Mouse (Mus musculus) MEL (cell line): ENCODE data around the gene Rab11a. TPM values are rescaled to one million over a fixed set of nuclear protein-coding genes. Genes with fewer than 3 reads are reported as not detected.
A peak's percentile ranks its signal among the peaks of the same experiment; 100 is the strongest.

Experiments
- DNase-seq: peaks from one replicate; pipeline ENCODE4 v3.0.0; 2011; ENCODE audit warnings: low read depth, low spot score
- H3K27ac ChIP-seq: 2 replicates; pipeline ENCODE4 v1.5.1; 2012; ENCODE audit warnings: low read depth, mild to moderate bottlenecking, control low read depth, low read length, moderate library complexity; ENCODE audit not compliant: control insufficient read depth
- H3K27me3 ChIP-seq, 2 experiments: fragments of 150-350 bp in 1 of 2; sonication (generic) in 1 of 2; 2 replicates each; pipeline ENCODE4 v1.6.1; 2012; ENCODE audit warnings: low read length in 2 of 2, mild to moderate bottlenecking in 2 of 2, improper control_type of control experiment in 1 of 2, moderate library complexity in 1 of 2; ENCODE audit not compliant: insufficient read depth in 2 of 2, control insufficient read depth in 1 of 2
- H3K36me3 ChIP-seq, 2 experiments: 2 replicates each; pipeline ENCODE4 v1.6.1; 2012 to 2014; ENCODE audit warnings: low read length in 2 of 2, improper control_type of control experiment in 1 of 2, inconsistent platforms in 1 of 2, mild to moderate bottlenecking in 1 of 2; ENCODE audit not compliant: insufficient read depth in 2 of 2, control insufficient read depth in 1 of 2
- H3K4me1 ChIP-seq, 2 experiments: fragments of 150-350 bp in 1 of 2; sonication (generic) in 1 of 2; 2 replicates each; pipeline ENCODE4 v1.6.1; 2012; ENCODE audit warnings: low read length in 2 of 2, improper control_type of control experiment in 1 of 2, mild to moderate bottlenecking in 1 of 2; ENCODE audit not compliant: insufficient read depth in 2 of 2, control insufficient read depth in 1 of 2
- H3K4me3 ChIP-seq, 2 experiments: fragments of 150-350 bp in 1 of 2; sonication (generic) in 1 of 2; 2 replicates each; pipeline ENCODE4 v1.5.1; 2012; ENCODE audit warnings: low read depth in 2 of 2, low read length in 2 of 2, mild to moderate bottlenecking in 2 of 2, moderate library complexity in 2 of 2, control low read depth in 1 of 2, improper control_type of control experiment in 1 of 2; ENCODE audit not compliant: control insufficient read depth in 1 of 2, insufficient read depth in 1 of 2
- H3K79me2 ChIP-seq: 2 replicates; pipeline ENCODE4 v1.6.1; 2012; ENCODE audit warnings: mild to moderate bottlenecking, low read length, moderate library complexity; ENCODE audit not compliant: control insufficient read depth, poor library complexity, insufficient read depth
- H3K9ac ChIP-seq: 2 replicates; pipeline ENCODE4 v1.6.1; 2012; ENCODE audit warnings: low read depth, mild to moderate bottlenecking, control low read depth, low read length, moderate library complexity; ENCODE audit not compliant: control insufficient read depth, poor library complexity, severe bottlenecking
- H3K9me3 ChIP-seq: fragments of 150-350 bp; sonication (generic); replicated peaks from 2 replicates; pipeline ENCODE4 v1.6.1; 2012; ENCODE audit warnings: mild to moderate bottlenecking, low read length, improper control_type of control experiment, moderate library complexity; ENCODE audit not compliant: insufficient read depth
- BHLHE40 ChIP-seq: IDR thresholded peaks from 2 replicates; pipeline ENCODE4 v1.6.1; 2012; ENCODE audit warnings: low read depth, mild to moderate bottlenecking, inconsistent platforms, low read length, improper control_type of control experiment, borderline replicate concordance
- CHD1 ChIP-seq: IDR thresholded peaks from 2 replicates; pipeline ENCODE4 v1.6.1; 2012; ENCODE audit warnings: low read depth, mild to moderate bottlenecking, inconsistent platforms, low read length, improper control_type of control experiment
- CHD2 ChIP-seq: IDR thresholded peaks from 2 replicates; pipeline ENCODE4 v1.6.1; 2011; ENCODE audit warnings: low read length, improper control_type of control experiment
- CTCF ChIP-seq, 3 experiments: IDR thresholded peaks in 2 of 3; conservative IDR thresholded peaks in 1 of 3; 2 replicates each; pipeline ENCODE4 v1.5.1; 2011 to 2012; ENCODE audit warnings: low read length in 3 of 3, low read depth in 2 of 3, mild to moderate bottlenecking in 2 of 3, improper control_type of control experiment in 1 of 3, inconsistent platforms in 1 of 3, mixed read lengths in 1 of 3, moderate library complexity in 1 of 3; ENCODE audit not compliant: control insufficient read depth in 1 of 3, insufficient read depth in 1 of 3, poor library complexity in 1 of 3, severe bottlenecking in 1 of 3
- E2F4 ChIP-seq: IDR thresholded peaks from 2 replicates; pipeline ENCODE4 v1.6.1; 2011; ENCODE audit warnings: low read depth, low read length, improper control_type of control experiment, borderline replicate concordance
- ELF1 ChIP-seq: IDR thresholded peaks from 2 replicates; pipeline ENCODE4 v1.6.1; 2014; ENCODE audit warnings: low read depth, mild to moderate bottlenecking, inconsistent platforms, low read length, improper control_type of control experiment, moderate library complexity
- EP300 ChIP-seq, 2 experiments: IDR thresholded peaks; 2 replicates each; pipeline ENCODE4 v1.6.1; 2011; ENCODE audit warnings: improper control_type of control experiment in 2 of 2, low read length in 2 of 2, low read depth in 1 of 2, mild to moderate bottlenecking in 1 of 2
- GABPA ChIP-seq: IDR thresholded peaks from 2 replicates; pipeline ENCODE4 v1.6.1; 2012; ENCODE audit warnings: low read depth, mild to moderate bottlenecking, inconsistent platforms, low read length, improper control_type of control experiment, moderate library complexity
- GATA1 ChIP-seq: IDR thresholded peaks from 2 replicates; pipeline ENCODE4 v1.6.1; 2011; ENCODE audit warnings: low read depth, low read length, improper control_type of control experiment
- JUND ChIP-seq: IDR thresholded peaks from 2 replicates; pipeline ENCODE4 v1.6.1; 2011; ENCODE audit warnings: low read depth, mild to moderate bottlenecking, improper control_type of control experiment, low read length
- KAT2A ChIP-seq: conservative IDR thresholded peaks from 2 replicates; pipeline ENCODE4 v1.6.1; 2012; ENCODE audit warnings: low read depth, low read length, improper control_type of control experiment, inconsistent platforms
- MAX ChIP-seq: IDR thresholded peaks from 2 replicates; pipeline ENCODE4 v1.6.1; 2011; ENCODE audit warnings: low read length, improper control_type of control experiment
- MAZ ChIP-seq: IDR thresholded peaks from 2 replicates; pipeline ENCODE4 v1.6.1; 2012; ENCODE audit warnings: low read depth, mild to moderate bottlenecking, inconsistent platforms, low read length, improper control_type of control experiment
- MXI1 ChIP-seq: IDR thresholded peaks from 2 replicates; pipeline ENCODE4 v1.6.1; 2011; ENCODE audit warnings: mild to moderate bottlenecking, low read depth, low read length, improper control_type of control experiment
- MYB ChIP-seq: IDR thresholded peaks from 2 replicates; pipeline ENCODE4 v1.6.1; 2011; ENCODE audit warnings: mild to moderate bottlenecking, low read depth, low read length, improper control_type of control experiment
- MYC ChIP-seq: IDR thresholded peaks from 2 replicates; pipeline ENCODE4 v1.6.1; 2011; ENCODE audit warnings: low read depth, mild to moderate bottlenecking, low read length, improper control_type of control experiment, moderate library complexity
- POLR2A ChIP-seq, 2 experiments: IDR thresholded peaks; 2 replicates each; pipeline ENCODE4 v1.6.1; 2011 to 2012; ENCODE audit warnings: low read length in 2 of 2, mild to moderate bottlenecking in 2 of 2, control low read depth in 1 of 2, improper control_type of control experiment in 1 of 2, low read depth in 1 of 2, moderate library complexity in 1 of 2; ENCODE audit not compliant: control insufficient read depth in 1 of 2, insufficient read depth in 1 of 2, poor library complexity in 1 of 2
- POLR2AphosphoS2 ChIP-seq: IDR thresholded peaks from 2 replicates; pipeline ENCODE4 v1.6.1; 2011; ENCODE audit warnings: low read length, improper control_type of control experiment
- POLR2AphosphoS5 ChIP-seq: IDR thresholded peaks from 2 replicates; pipeline ENCODE4 v1.6.1; 2012; ENCODE audit warnings: low read depth, borderline replicate concordance, mild to moderate bottlenecking, inconsistent platforms, low read length, moderate library complexity, mixed read lengths
- RAD21 ChIP-seq: IDR thresholded peaks from 2 replicates; pipeline ENCODE4 v1.6.1; 2011; ENCODE audit warnings: mild to moderate bottlenecking, low read depth, low read length, improper control_type of control experiment
- TAL1 ChIP-seq: IDR thresholded peaks from 2 replicates; pipeline ENCODE4 v1.6.1; 2012; ENCODE audit warnings: mild to moderate bottlenecking, inconsistent platforms, low read length, moderate library complexity, mixed read lengths
- TCF12 ChIP-seq: IDR thresholded peaks from 2 replicates; pipeline ENCODE4 v1.6.1; 2014; ENCODE audit warnings: low read depth, mild to moderate bottlenecking, inconsistent platforms, low read length, improper control_type of control experiment, moderate library complexity
- UBTF ChIP-seq: IDR thresholded peaks from 2 replicates; pipeline ENCODE4 v1.6.1; 2012; ENCODE audit warnings: low read depth, mild to moderate bottlenecking, inconsistent platforms, low read length, improper control_type of control experiment, moderate library complexity, borderline replicate concordance; ENCODE audit not compliant: insufficient read depth
- USF2 ChIP-seq, 2 experiments: IDR thresholded peaks; 2 replicates each; pipeline ENCODE4 v1.6.1; 2011 to 2012; ENCODE audit warnings: improper control_type of control experiment in 2 of 2, low read length in 2 of 2, borderline replicate concordance in 1 of 2, inconsistent platforms in 1 of 2, low read depth in 1 of 2, mild to moderate bottlenecking in 1 of 2; ENCODE audit not compliant: insufficient read depth in 1 of 2
- ZC3H11A ChIP-seq: IDR thresholded peaks from 2 replicates; pipeline ENCODE4 v1.6.1; 2012; ENCODE audit warnings: low read depth, mild to moderate bottlenecking, inconsistent platforms, low read length, improper control_type of control experiment
- ZKSCAN1 ChIP-seq: IDR thresholded peaks from 2 replicates; pipeline ENCODE4 v1.6.1; 2012; ENCODE audit warnings: low read depth, mild to moderate bottlenecking, inconsistent platforms, low read length, improper control_type of control experiment, moderate library complexity
- ZMIZ1 ChIP-seq: IDR thresholded peaks from 2 replicates; pipeline ENCODE4 v1.6.1; 2012; ENCODE audit warnings: low read depth, mild to moderate bottlenecking, inconsistent platforms, low read length, improper control_type of control experiment, moderate library complexity
- ZNF384 ChIP-seq: IDR thresholded peaks from 2 replicates; pipeline ENCODE4 v1.6.1; 2012; ENCODE audit warnings: low read depth, mild to moderate bottlenecking, inconsistent platforms, low read length, improper control_type of control experiment
- polyA plus RNA-seq, 2 experiments: library from polyadenylated mRNA; stranded (reverse) in 1 of 2; unstranded in 1 of 2; fragments of >175 nt in 1 of 2; fragments of >200 nt in 1 of 2; gene quantifications; 2 replicates each; pipeline versions ENCODE4 v1.2.1 to v1.2.4; 2012; ENCODE audit warnings: low replicate concordance in 2 of 2, low read depth in 1 of 2; ENCODE audit not compliant: insufficient read length in 2 of 2, insufficient read depth in 1 of 2, missing spikeins in 1 of 2
- total RNA-seq: library from RNA; depleted of rRNA; stranded (reverse); fragments of 300-350 nt; gene quantifications from 2 replicates; pipeline ENCODE4 v1.2.3, GENCODE M21; 2012

Rab11a gene
- total and polyA plus RNA-seq, 3 experiments, result 93.7 to 212 TPM; not detected in 1

- Histone ChIP-seq H3K27me3 (no peaks in the 10 kb centered on the region), H3K4me3 (no peak overlapping the region), H3K79me2 (no peaks in the 10 kb centered on the region), H3K27ac (no peak overlapping the region), H3K4me1 (peaks cover 0 to 11% of the 10 kb centered on the region in 2 experiments; a peak in 3 of 4 replicates), H3K9ac (no peak overlapping the region), H3K36me3 (peaks cover 0 to 18% of the 10 kb centered on the region in 2 experiments; a peak in 2 of 4 replicates), H3K9me3 (no peaks in the 10 kb centered on the region)
- no peak for DNase-seq
- TF ChIP-seq POLR2A (IDR thresholded peaks at IDR 0.05; ENCODE audit: control insufficient read depth in 1 of 2, insufficient read depth in 1 of 2, low read depth in 1 of 2, low read length in 2 of 2, poor library complexity in 1 of 2), result no peak
- TF ChIP-seq MAZ, result no peak
- no peak for TF ChIP-seq BHLHE40
- TF ChIP-seq RAD21, result no peak
- no peak for TF ChIP-seq MYB
- TF ChIP-seq POLR2AphosphoS2, result no peak
- TF ChIP-seq GATA1, result no peak
- TF ChIP-seq ZMIZ1, result no peak
- TF ChIP-seq MXI1, result no peak
- TF ChIP-seq JUND, result no peak
- no peak for TF ChIP-seq MAX
- TF ChIP-seq CTCF (IDR thresholded peaks at IDR 0.05 in 2 of 3, conservative IDR thresholded peaks at IDR 0.05 in 1 of 3; ENCODE audit: control insufficient read depth in 1 of 3, insufficient read depth in 1 of 3, low read depth in 2 of 3, low read length in 3 of 3, poor library complexity in 1 of 3, severe bottlenecking in 1 of 3), result no peak
- no peak for TF ChIP-seq CHD2
- no peak for TF ChIP-seq TCF12
- TF ChIP-seq CHD1, result no peak
- no peak for TF ChIP-seq POLR2AphosphoS5
- no peak for TF ChIP-seq GABPA
- TF ChIP-seq E2F4, result no peak
- no peak for TF ChIP-seq USF2 (IDR thresholded peaks at IDR 0.05; ENCODE audit: borderline replicate concordance in 1 of 2, insufficient read depth in 1 of 2, low read depth in 1 of 2, low read length in 2 of 2)
- no peak for TF ChIP-seq KAT2A
These were observed 35.2 kb downstream of the Rab11a start for GRCm38 (mm10) chr9:64702391-64702790.

GRCm38 (mm10) chr9:64701651-64702050, 35.9 kb downstream of the Rab11a start:
- no peaks in the 10 kb centered on the region for H3K27me3 ChIP-seq
- no peak overlapping the region for H3K4me3 ChIP-seq
- H3K36me3 ChIP-seq, result peaks cover 0 to 18% of the 10 kb centered on the region in 2 experiments; a peak in 2 of 4 replicates
- peaks cover 0 to 11% of the 10 kb centered on the region in 2 experiments; a peak in 3 of 4 replicates for H3K4me1 ChIP-seq
- no peak overlapping the region for H3K27ac ChIP-seq
- H3K9ac ChIP-seq, result no peak overlapping the region
- no peak for TF ChIP-seq ZKSCAN1
- no peak for TF ChIP-seq MXI1
- TF ChIP-seq MYC, result no peak
- TF ChIP-seq TAL1, result no peak
- TF ChIP-seq ELF1, result no peak
- TF ChIP-seq UBTF, result no peak
- TF ChIP-seq ZNF384, result no peak
- no peak for TF ChIP-seq ZC3H11A
- no peak for TF ChIP-seq E2F4
- TF ChIP-seq EP300 (IDR thresholded peaks at IDR 0.05; ENCODE audit: low read depth in 1 of 2, low read length in 2 of 2), result no peak
- no peak for TF ChIP-seq JUND
- H3K79me2 ChIP-seq, result no peaks in the 10 kb centered on the region
- H3K9me3 ChIP-seq, result no peaks in the 10 kb centered on the region
- DNase-seq, result peak; percentile 12
